Mouse (Mus musculus) right cerebral cortex, postnatal 36 days (tissue): ENCODE data around the gene Fam208b.
"Not testable (repeated sequence)": the region's sequence is repeated elsewhere in the genome, so short reads cannot be mapped to it uniquely, and the experiment has no call there.

Experiments used
- DNase-seq, 2 experiments: peaks; one replicate each; pipeline ENCODE4 v3.0.0; 2022; ENCODE audit warnings: low spot score in 2 of 2, mixed read lengths in 1 of 2

Gene Fam208b

DNA sequence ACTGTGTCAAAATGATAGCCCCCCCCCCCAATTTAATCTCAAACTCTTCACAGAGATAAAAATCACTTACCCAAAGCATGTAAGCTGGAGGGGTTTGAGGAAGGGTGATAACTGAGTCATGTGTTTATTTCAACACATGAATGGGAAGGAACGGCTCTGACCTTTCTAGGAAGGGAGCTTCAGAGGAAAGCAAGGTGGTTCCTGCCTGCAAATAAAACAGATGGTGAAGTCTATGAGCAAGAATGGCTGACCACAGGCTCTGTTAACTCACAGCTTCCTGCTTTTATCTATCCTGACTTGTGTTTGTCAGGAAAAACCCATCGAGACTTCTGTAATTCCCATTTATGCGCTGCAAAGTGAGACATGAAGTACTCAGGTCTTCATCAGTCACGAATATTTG is 91.6 kb downstream of the Fam208b start:
- DNase-seq, result not testable (repeated sequence)
